Mouse (Mus musculus) lung, adult 18-20 months (tissue): ENCODE measurements around the gene Mtmr11.
"Not testable (repeated sequence)": the region's sequence is repeated elsewhere in the genome, so short reads cannot be mapped to it uniquely, and the experiment has no call there.

Experiments
- DNase-seq, 2 experiments: peaks; one replicate each; pipeline ENCODE4 v3.0.0; 2022; ENCODE audit warnings: mixed read lengths in 2 of 2

Mtmr11 gene

GRCm38 (mm10) chr3:96219191-96219641 lies 57.4 kb downstream of the Mtmr11 start:
- DNase-seq = peak; percentile 37 to 49

GRCm38 (mm10) chr3:96219661-96220130 lies 57.9 kb downstream of the Mtmr11 start, which contains the start of the genes Bola1 and Hist2h2ab:
TSS of gene Bola1 (minus strand) at chr3:96219709.
TSS of gene Hist2h2ab (plus strand) at chr3:96219865.
- DNase-seq = peak; percentile 73 to 76

GRCm38 (mm10) chr3:96220131-96220764 lies 58.4 kb downstream of the Mtmr11 start:
- DNase-seq = not testable (repeated sequence)

GRCm38 (mm10) chr3:96220765-96221639 lies 59.2 kb downstream of the Mtmr11 start, which contains the start of the genes Hist2h2ac and Hist2h2be:
TSS of gene Hist2h2ac (minus strand) at chr3:96220880.
TSS of gene Hist2h2be (plus strand) at chr3:96221119.
- peak; percentile 91 to 93 for DNase-seq
